Mouse (Mus musculus) common myeloid progenitor, adult 5-6 weeks (primary cell): ENCODE data around the gene Ctso. TPM values are rescaled to one million over a fixed set of nuclear protein-coding genes. Genes with fewer than 3 reads are reported as not detected.

ENCODE experiments used
- total RNA-seq: library from RNA; stranded (forward); fragments of 200-1000, 187-1606 nt; gene quantifications from 2 replicates; pipeline ENCODE4 v1.2.3, GENCODE M21; 2017

Ctso gene
- total RNA-seq, 1 experiment from 2014 or later: 15.6 TPM

Other genes with a start within 250 kb of the Ctso start
- not detected in 2 replicates for gene Tdo2, start 43.6 kb downstream of the Ctso start, total RNA-seq
- not detected in 2 replicates for gene Asic5, start 49.7 kb downstream of the Ctso start, total RNA-seq
- 0.87 and 2.0 TPM in 2 replicates for gene Gucy1b1, start 142.1 kb downstream of the Ctso start, total RNA-seq
- 3.0 and 4.5 TPM in 2 replicates for gene Gucy1a1, start 213.2 kb downstream of the Ctso start, total RNA-seq